Mouse (Mus musculus): ENCODE measurements at regions not wholly inside any gene's neighbourhood (a gene's known extent, or its start where the extent isn't known, plus 50 kb on each side); places are given as distances from the start of the nearest gene placed in this dataset.

DNA sequence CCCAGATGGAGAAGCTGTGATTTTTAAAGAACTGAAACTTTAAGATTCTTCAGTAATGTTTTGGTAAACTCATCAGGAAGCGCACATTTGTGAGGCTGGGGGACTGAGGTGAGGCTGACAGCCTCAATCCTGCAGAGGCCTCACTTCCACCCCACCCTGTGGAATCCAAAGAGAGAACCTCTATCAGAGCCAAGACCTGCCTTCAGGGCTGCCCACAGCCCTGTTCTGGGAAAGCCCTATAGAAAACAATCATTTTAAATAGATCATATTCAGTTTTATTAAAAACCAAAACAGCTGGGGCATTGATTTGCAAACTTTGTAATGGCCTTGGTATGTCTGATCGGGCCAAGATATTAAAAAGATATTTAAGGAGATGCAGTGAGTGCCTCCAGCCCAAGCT lies 210.7 kb upstream of the Tsc22d2 start:
- no peak for TF ChIP-seq CTCF (IDR thresholded peaks at IDR 0.05; ENCODE audit: low read depth, low read length)
- no peak for TF ChIP-seq POLR2A (IDR thresholded peaks at IDR 0.05; ENCODE audit: extremely low read depth, insufficient read depth, low read length)

Measured in liver, adult 2 months (tissue).